Mouse (Mus musculus) hindbrain, embryonic 10.5 days (tissue): ENCODE measurements around the gene Cd300e. TPM values are rescaled to one million over a fixed set of nuclear protein-coding genes. Genes with fewer than 3 reads are reported as not detected.

ENCODE experiments used
- DNase-seq: peaks from one replicate; pipeline ENCODE4 v3.0.0-alpha.2; 2017; ENCODE audit warnings: low spot score
- H3K27ac ChIP-seq: fragments of 300-500 bp; sonication (generic); 2 replicates; pipeline ENCODE4 v1.5.1; 2016; ENCODE audit warnings: mild to moderate bottlenecking, moderate library complexity
- H3K27me3 ChIP-seq: fragments of 300-500 bp; sonication (generic); 2 replicates; pipeline ENCODE4 v1.6.1; 2016; ENCODE audit warnings: mild to moderate bottlenecking; ENCODE audit not compliant: poor library complexity, insufficient read depth, severe bottlenecking
- H3K36me3 ChIP-seq: fragments of 300-500 bp; sonication (generic); 2 replicates; pipeline ENCODE4 v1.6.1; 2016; ENCODE audit warnings: mild to moderate bottlenecking, moderate library complexity
- H3K4me1 ChIP-seq: fragments of 300-500 bp; sonication (generic); replicated peaks from 2 replicates; pipeline ENCODE4 v1.6.1; 2016; ENCODE audit warnings: mild to moderate bottlenecking
- H3K4me3 ChIP-seq: fragments of 300-500 bp; sonication (generic); 2 replicates; pipeline ENCODE4 v1.5.1; 2016; ENCODE audit warnings: mild to moderate bottlenecking, moderate library complexity
- H3K9me3 ChIP-seq: fragments of 300-500 bp; sonication (generic); 2 replicates; pipeline ENCODE4 v1.6.1; 2016; ENCODE audit warnings: mild to moderate bottlenecking, moderate library complexity
- WGBS: fragments of 180-500 bp; shearing (Covaris S2); methylation state at CpG from one replicate; pipeline ENCODE4 v1.1.7; 2016; 5-methylcytosine and 5-hydroxymethylcytosine counted together
- polyA plus RNA-seq: library from polyadenylated mRNA; unstranded; fragments of >200 nt; fragmentation: Nextera tagmentation; extraction: Ambion mirVana; gene quantifications from 2 replicates; pipeline ENCODE4 v1.2.1, GENCODE M21; 2016

Gene Cd300e
- polyA plus RNA-seq, 1 experiment from 2014 or later = not detected

DNA sequence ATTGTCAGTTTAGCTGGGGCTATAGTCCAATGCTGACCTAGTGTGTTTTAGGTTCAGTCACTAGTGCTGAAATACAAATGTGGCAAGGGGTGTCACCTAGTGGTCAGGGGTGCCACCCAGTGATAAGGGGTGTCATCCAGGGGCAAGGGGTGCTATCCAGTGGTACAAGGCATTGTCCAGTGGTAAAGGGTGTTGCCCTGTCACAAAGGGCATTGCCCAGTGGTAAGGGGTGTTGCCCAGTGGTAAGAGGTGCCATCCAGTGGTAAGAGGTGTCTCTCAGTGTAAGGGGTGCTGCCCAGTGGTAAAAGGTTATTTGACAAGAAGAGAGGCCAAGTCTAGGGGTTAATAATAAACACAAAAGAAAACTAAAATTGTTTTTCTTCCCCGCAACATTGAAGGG is 15.5 kb upstream of the Cd300e start:
- H3K4me3 ChIP-seq = no peak overlapping the region
- H3K36me3 ChIP-seq = no peaks in the 10 kb centered on the region
- peaks cover 15% of the 10 kb centered on the region for H3K4me1 ChIP-seq
- H3K9me3 ChIP-seq = no peaks in the 10 kb centered on the region
- DNase-seq = no peak
- WGBS = 95% methylated on average over 1 of the region's 1 CpGs
- peaks cover 48% of the 10 kb centered on the region for H3K27me3 ChIP-seq
- H3K27ac ChIP-seq = no peak overlapping the region

DNA sequence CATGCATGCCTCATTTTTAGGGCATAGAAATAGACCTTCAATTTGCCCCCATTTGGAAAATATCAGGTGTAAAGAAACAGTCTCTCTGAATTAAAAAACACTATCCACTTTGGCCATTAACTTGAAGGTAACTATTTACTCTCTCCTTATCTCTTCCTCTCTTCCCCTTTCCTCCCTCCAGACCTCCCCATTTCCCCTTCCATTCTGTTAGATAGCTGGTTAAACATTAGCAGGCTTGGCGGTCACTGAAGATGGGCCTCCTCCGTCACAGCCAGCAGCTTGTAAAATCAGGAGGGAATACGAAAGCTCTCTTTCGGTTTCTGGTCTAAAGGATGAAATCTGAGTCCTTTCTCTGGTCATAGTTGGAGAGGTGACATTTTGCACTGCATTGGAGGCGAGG is 13.9 kb upstream of the Cd300e start:
- Histone ChIP-seq H3K9me3 (no peaks in the 10 kb centered on the region), H3K36me3 (no peaks in the 10 kb centered on the region), H3K4me1 (peaks cover 30% of the 10 kb centered on the region), H3K4me3 (no peak overlapping the region), H3K27me3 (peaks cover 46% of the 10 kb centered on the region), H3K27ac (no peak overlapping the region)
- DNase-seq = no peak
- WGBS = 76% methylated on average over 5 of the region's 5 CpGs

DNA sequence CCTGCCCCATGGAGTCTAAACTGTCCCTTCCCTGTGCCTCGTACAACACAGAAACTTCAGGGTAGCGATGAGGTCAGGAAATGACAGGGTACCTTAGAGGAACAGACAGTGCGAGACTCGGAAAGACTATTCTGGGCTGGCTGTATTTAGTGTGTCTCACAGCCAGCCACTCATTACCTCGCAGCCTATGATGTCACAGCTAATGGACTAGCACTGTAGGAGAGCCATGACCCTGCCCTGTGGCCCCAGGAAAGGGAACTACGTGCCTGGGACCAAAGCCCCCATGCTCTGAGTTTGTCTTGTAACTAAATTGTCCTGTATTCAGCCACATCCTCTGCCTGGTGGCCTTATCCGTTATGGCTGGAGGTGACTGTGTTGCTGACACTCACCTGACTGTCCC is 13.4 kb upstream of the Cd300e start:
- H3K4me1 ChIP-seq = peaks cover 35% of the 10 kb centered on the region
- no peak for DNase-seq
- H3K27ac ChIP-seq = no peak overlapping the region
- no peak overlapping the region for H3K4me3 ChIP-seq
- no peaks in the 10 kb centered on the region for H3K9me3 ChIP-seq
- 83% methylated on average over 7 of the region's 7 CpGs for WGBS
- H3K27me3 ChIP-seq = peaks cover 51% of the 10 kb centered on the region
- H3K36me3 ChIP-seq = no peaks in the 10 kb centered on the region

- peaks cover 75% of the 10 kb centered on the region for H3K27me3 ChIP-seq
Observed at GRCm38 (mm10) chr11:115073002-115073401, 11.0 kb upstream of the Cd300e start.

GRCm38 (mm10) chr11:115071631-115072294 is 9.8 kb upstream of the Cd300e start:
- Histone ChIP-seq H3K4me3 (peak overlapping the region; percentile 18), H3K36me3 (no peaks in the 10 kb centered on the region), H3K27ac (peak overlapping the region; percentile 84), H3K27me3 (peaks cover 82% of the 10 kb centered on the region), H3K4me1 (peaks cover 41% of the 10 kb centered on the region), H3K9me3 (no peaks in the 10 kb centered on the region)
- peak; percentile 45 for DNase-seq
- 16% methylated on average over 14 of the region's 14 CpGs for WGBS

More at GRCm38 (mm10) chr11:115073002-115073401, 11.0 kb upstream of the Cd300e start:
- Histone ChIP-seq H3K4me1 (peaks cover 41% of the 10 kb centered on the region), H3K9me3 (no peaks in the 10 kb centered on the region), H3K27ac (no peak overlapping the region), H3K36me3 (no peaks in the 10 kb centered on the region), H3K4me3 (no peak overlapping the region)
- no peak for DNase-seq
- WGBS = 64% methylated on average over 5 of the region's 5 CpGs

DNA sequence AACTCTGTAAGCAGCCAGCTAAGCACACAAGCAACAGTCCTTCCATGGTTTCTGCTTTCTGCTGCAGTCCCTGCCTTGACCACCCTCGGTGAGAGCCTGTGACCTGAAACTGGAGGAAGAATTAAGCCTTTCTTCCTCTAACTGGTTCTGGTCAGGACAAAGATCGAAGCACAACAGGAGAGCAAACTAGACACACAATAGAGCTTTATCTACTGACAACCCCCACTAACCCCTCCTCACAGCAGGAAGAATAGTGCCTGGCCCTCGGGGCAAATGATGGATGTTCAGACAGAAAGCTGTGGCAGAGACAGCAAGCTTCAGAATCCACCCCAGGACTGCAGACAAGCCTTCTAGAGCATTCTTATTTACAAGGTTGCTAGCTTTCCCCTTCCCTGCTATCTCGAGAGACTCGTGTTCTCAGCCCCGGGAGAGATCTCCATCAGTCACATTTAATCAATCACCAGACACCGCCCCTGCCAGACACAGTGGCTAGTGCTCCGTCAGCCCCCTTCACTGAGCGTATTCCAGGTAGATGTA is 9.1 kb upstream of the Cd300e start:
- peak overlapping the region; percentile 18 for H3K4me3 ChIP-seq
- H3K27ac ChIP-seq = peak overlapping the region; percentile 84
- H3K27me3 ChIP-seq = peaks cover 79% of the 10 kb centered on the region
- peaks cover 41% of the 10 kb centered on the region for H3K4me1 ChIP-seq
- H3K36me3 ChIP-seq = no peaks in the 10 kb centered on the region
- H3K9me3 ChIP-seq = no peaks in the 10 kb centered on the region
- DNase-seq = peak; percentile 74
- WGBS = 5% methylated on average over 9 of the region's 9 CpGs

DNA sequence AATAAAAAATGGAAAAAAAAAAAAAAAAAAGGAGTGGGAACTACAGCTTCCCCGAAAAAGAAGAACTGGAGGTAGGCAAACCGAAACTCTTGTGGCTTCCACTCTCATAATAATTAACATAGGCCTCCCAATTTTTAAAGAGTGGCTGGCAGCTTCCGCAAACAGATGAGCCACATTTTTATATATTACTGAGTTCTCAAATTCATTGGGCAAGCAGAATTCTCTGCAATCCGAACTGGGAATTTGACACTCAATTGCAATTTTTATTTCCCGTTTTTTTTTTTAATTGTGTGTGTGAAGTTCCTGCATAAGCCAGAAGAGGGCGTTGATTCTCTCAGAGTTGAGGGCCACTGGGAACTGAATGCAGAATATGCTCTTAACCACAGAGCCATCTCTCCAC is 4.8 kb upstream of the Cd300e start:
- WGBS = 71% methylated on average over 6 of the region's 6 CpGs
- H3K27me3 ChIP-seq = peaks cover 48% of the 10 kb centered on the region
- no peak for DNase-seq
- H3K4me3 ChIP-seq = no peak overlapping the region
- no peak overlapping the region for H3K27ac ChIP-seq
- H3K4me1 ChIP-seq = peaks cover 36% of the 10 kb centered on the region
- H3K9me3 ChIP-seq = no peaks in the 10 kb centered on the region
- no peaks in the 10 kb centered on the region for H3K36me3 ChIP-seq

- 81% methylated on average over 2 of the region's 2 CpGs for WGBS
- peaks cover 4% of the 10 kb centered on the region; the same call in 1 of the 2 replicates for H3K27me3 ChIP-seq
- no peak for DNase-seq
- H3K9me3 ChIP-seq = no peaks in the 10 kb centered on the region
- H3K27ac ChIP-seq = no peak overlapping the region
- H3K4me3 ChIP-seq = no peak overlapping the region
- no peaks in the 10 kb centered on the region for H3K36me3 ChIP-seq
- peaks cover 16% of the 10 kb centered on the region; the same call in 1 of the 2 replicates for H3K4me1 ChIP-seq
Observed at GRCm38 (mm10) chr11:115059797-115060196, 2.2 kb downstream of the Cd300e start.

DNA sequence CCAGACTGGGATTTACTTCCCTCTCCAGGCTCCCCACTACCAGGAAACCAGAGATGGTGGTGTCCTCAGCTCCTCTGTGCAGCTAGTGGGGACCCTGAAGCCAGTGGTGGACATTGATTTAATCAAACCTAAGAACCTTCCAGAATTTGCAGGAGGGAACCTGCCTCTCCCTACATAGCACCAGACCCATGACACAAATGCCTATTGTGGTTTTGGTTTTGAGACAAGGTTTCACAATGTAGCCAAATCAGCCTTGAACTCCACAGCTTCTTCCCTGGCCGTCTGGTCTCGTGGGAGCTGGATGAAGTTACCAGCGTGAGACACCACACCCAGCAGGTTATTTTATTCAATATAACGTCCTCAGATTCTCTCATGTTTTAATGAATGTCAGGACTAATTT is 3.3 kb downstream of the Cd300e start:
- H3K36me3 ChIP-seq = no peaks in the 10 kb centered on the region
- peaks cover 14% of the 10 kb centered on the region; the same call in 1 of the 2 replicates for H3K4me1 ChIP-seq
- no peaks in the 10 kb centered on the region for H3K9me3 ChIP-seq
- peaks cover 4% of the 10 kb centered on the region; the same call in 1 of the 2 replicates for H3K27me3 ChIP-seq
- H3K4me3 ChIP-seq = no peak overlapping the region
- DNase-seq = no peak
- H3K27ac ChIP-seq = no peak overlapping the region
- WGBS = 75% methylated on average over 4 of the region's 4 CpGs

GRCm38 (mm10) chr11:115054537-115054936 is 7.4 kb downstream of the Cd300e start:
- H3K4me3 ChIP-seq = no peak overlapping the region
- no peak for DNase-seq

GRCm38 (mm10) chr11:115052991-115053390 is 9.0 kb downstream of the Cd300e start:
- Histone ChIP-seq H3K27me3 (no peaks in the 10 kb centered on the region; the same call in 1 of the 2 replicates), H3K27ac (no peak overlapping the region), H3K4me3 (no peak overlapping the region), H3K36me3 (no peaks in the 10 kb centered on the region), H3K4me1 (no peaks in the 10 kb centered on the region), H3K9me3 (no peaks in the 10 kb centered on the region)
- WGBS = 94% methylated on average over 1 of the region's 1 CpGs
- DNase-seq = no peak

More at GRCm38 (mm10) chr11:115054537-115054936, 7.4 kb downstream of the Cd300e start:
- Histone ChIP-seq H3K4me1 (no peaks in the 10 kb centered on the region), H3K27me3 (no peaks in the 10 kb centered on the region; the same call in 1 of the 2 replicates), H3K27ac (no peak overlapping the region), H3K9me3 (no peaks in the 10 kb centered on the region), H3K36me3 (no peaks in the 10 kb centered on the region)

DNA sequence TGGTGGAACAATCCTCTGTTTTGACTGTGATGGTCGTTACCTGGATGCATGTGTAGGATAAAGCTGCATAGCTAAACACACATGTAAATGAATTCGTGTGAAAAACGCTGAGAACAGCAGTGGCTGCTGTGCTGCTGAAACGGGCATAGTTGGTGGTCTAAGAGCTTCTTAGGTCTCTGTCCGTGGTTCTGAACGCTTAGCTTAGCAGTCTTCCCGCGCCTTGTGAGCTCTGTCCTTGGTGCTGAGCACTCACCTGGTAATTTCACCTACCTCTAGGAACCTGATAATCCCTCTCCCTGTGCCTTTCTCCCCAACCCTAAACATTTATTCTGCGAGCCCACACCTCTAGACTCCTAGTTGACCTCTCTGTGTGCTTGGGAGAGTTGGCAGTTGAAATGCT is 9.8 kb downstream of the Cd300e start:
- DNase-seq = peak; percentile 48

DNA sequence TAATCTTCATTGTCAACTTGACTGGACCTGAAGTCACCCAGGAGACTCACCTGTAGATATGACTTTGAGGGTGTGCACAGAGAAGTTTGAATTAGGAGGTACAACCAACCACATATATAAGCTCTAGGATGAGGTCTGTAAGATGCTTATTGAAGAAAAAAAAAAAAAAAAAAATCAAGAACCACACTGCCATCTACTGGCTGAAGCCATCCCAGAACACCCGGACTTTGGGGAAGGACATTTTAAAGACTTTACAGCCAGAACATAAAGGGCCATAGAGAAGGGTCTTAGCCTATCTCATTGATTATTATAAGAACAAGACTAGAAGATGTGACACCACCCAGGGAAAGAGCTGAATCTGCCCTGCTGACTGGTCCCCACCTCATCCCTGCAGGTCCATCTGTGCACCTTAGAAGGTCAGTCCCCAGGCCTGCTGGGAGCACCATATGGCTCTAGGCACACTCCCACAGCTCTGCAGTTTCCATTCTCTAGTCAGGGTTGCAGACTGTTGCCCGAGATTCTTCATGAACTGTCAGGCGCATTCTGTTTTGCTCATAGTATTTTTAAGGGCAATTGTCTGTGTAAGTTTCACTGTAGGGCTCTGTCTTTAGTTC is 12.6 kb downstream of the Cd300e start:
- no peaks in the 10 kb centered on the region for H3K36me3 ChIP-seq
- no peak for DNase-seq
- no peak overlapping the region for H3K4me3 ChIP-seq
- no peaks in the 10 kb centered on the region for H3K9me3 ChIP-seq
- H3K27ac ChIP-seq = no peak overlapping the region
- 48% methylated on average over 3 of the region's 3 CpGs for WGBS
- no peaks in the 10 kb centered on the region for H3K4me1 ChIP-seq
- no peaks in the 10 kb centered on the region; the same call in 1 of the 2 replicates for H3K27me3 ChIP-seq

More for the DNA sequence above, 9.8 kb downstream of the Cd300e start:
- H3K27ac ChIP-seq = no peak overlapping the region
- 5% methylated on average over 9 of the region's 9 CpGs for WGBS
- H3K4me1 ChIP-seq = no peaks in the 10 kb centered on the region
- H3K27me3 ChIP-seq = no peaks in the 10 kb centered on the region; the same call in 1 of the 2 replicates
- H3K9me3 ChIP-seq = no peaks in the 10 kb centered on the region
- H3K4me3 ChIP-seq = no peak overlapping the region
- H3K36me3 ChIP-seq = no peaks in the 10 kb centered on the region
